Mouse (Mus musculus) thymus, adult 2 months (tissue): ENCODE data around the gene Phospho1. TPM values are rescaled to one million over a fixed set of nuclear protein-coding genes. Genes with fewer than 3 reads are reported as not detected.

Source experiments
- DNase-seq: peaks from one replicate; pipeline ENCODE4 v3.0.0; 2021
- H3K27ac ChIP-seq: fragments of 200-500 bp; 2 replicates; pipeline ENCODE4 v1.5.1; 2012; ENCODE audit warnings: low read length, control low read depth; ENCODE audit not compliant: control insufficient read depth, insufficient read depth
- H3K27me3 ChIP-seq: fragments of 200-500 bp; 2 replicates; pipeline ENCODE4 v1.6.1; 2012; ENCODE audit warnings: mild to moderate bottlenecking, low read length, moderate library complexity, mixed read lengths; ENCODE audit not compliant: control insufficient read depth, insufficient read depth
- H3K36me3 ChIP-seq: fragments of 200-500 bp; 2 replicates; pipeline ENCODE4 v1.6.1; 2012; ENCODE audit warnings: mild to moderate bottlenecking, low read length, moderate library complexity; ENCODE audit not compliant: control insufficient read depth, insufficient read depth
- H3K4me1 ChIP-seq: fragments of 200-500 bp; replicated peaks from 2 replicates; pipeline ENCODE4 v1.6.1; 2012; ENCODE audit warnings: low read length; ENCODE audit not compliant: control insufficient read depth, insufficient read depth
- H3K4me3 ChIP-seq: fragments of 200-500 bp; 2 replicates; pipeline ENCODE4 v1.5.1; 2012; ENCODE audit warnings: mild to moderate bottlenecking, low read length, control low read depth, moderate library complexity; ENCODE audit not compliant: control insufficient read depth, insufficient read depth
- CTCF ChIP-seq: fragments of 200-500 bp; IDR thresholded peaks from 2 replicates; pipeline ENCODE4 v1.5.1; 2012; ENCODE audit warnings: mild to moderate bottlenecking, control low read depth, low read length, moderate library complexity, borderline replicate concordance; ENCODE audit not compliant: control insufficient read depth, poor library complexity, insufficient read depth; ENCODE audit errors: extremely low read depth
- POLR2A ChIP-seq: fragments of 200-500 bp; IDR thresholded peaks from 2 replicates; pipeline ENCODE4 v1.6.1; 2012; ENCODE audit warnings: mild to moderate bottlenecking, low read length, control low read depth, moderate library complexity; ENCODE audit not compliant: control insufficient read depth, poor library complexity, insufficient read depth; ENCODE audit errors: extremely low read depth
- WGBS: fragments of 180-500 bp; shearing (Covaris S2); methylation state at CpG from one replicate; pipeline ENCODE4 v1.1.7; 2018; 5-methylcytosine and 5-hydroxymethylcytosine counted together
- polyA plus RNA-seq: library from polyadenylated mRNA; depleted of rRNA; stranded (reverse); fragments of >200 nt; gene quantifications from 2 replicates; pipeline ENCODE4 v1.2.3, GENCODE M21; 2012

Phospho1 gene
- polyA plus RNA-seq, 1 experiment, result 24.9 TPM

DNA sequence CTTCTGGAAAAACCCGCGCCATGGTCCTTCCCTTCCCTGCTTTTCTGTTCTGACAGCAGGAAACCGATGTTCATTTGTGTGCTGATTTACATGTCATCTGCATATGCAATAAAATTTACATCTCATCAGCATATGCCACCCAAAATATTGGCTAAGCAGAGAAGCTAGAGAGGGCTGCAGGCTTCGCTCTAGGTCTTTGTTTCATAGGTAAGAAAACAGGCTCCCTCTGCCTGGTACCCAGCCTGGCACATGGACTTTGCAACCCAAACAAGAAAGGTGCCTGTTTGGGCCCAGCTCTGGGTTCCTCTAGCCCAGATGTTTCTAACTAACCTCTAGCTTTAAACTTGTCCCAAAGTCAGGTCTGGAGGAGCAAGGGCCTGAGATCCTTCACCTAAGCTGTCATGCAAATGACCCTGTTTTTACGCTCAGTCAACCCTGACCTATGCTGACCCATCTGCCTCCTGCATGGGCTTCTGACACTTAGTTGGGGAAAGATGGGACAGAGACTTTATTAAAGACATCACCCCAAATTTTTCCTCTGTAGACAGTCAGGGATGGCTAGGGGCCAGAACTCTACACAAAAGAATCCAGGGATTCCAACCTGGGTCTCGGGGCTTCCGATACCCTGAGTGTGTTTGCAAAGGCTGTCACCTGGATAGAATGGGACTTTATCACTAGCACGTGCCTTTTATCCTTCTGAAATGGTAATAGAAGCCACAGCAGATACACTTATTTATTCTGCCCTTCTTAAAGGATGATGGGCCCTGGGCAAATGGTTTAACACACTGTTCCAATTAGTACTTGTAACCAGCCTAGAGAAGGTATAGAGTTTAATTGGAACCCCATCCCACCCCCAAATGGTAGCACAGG lies 14.9 kb downstream of the Phospho1 start:
- DNase-seq, result no peak
- 59% methylated on average over 8 of the region's 8 CpGs for WGBS
- Histone ChIP-seq H3K36me3 (peaks cover 16% of the 10 kb centered on the region), H3K4me3 (peak overlapping the region; percentile 40), H3K27me3 (no peaks in the 10 kb centered on the region), H3K4me1 (peaks cover 64% of the 10 kb centered on the region), H3K27ac (peak overlapping the region; percentile 61)
- TF ChIP-seq POLR2A, result no peak
- no peak for TF ChIP-seq CTCF

DNA sequence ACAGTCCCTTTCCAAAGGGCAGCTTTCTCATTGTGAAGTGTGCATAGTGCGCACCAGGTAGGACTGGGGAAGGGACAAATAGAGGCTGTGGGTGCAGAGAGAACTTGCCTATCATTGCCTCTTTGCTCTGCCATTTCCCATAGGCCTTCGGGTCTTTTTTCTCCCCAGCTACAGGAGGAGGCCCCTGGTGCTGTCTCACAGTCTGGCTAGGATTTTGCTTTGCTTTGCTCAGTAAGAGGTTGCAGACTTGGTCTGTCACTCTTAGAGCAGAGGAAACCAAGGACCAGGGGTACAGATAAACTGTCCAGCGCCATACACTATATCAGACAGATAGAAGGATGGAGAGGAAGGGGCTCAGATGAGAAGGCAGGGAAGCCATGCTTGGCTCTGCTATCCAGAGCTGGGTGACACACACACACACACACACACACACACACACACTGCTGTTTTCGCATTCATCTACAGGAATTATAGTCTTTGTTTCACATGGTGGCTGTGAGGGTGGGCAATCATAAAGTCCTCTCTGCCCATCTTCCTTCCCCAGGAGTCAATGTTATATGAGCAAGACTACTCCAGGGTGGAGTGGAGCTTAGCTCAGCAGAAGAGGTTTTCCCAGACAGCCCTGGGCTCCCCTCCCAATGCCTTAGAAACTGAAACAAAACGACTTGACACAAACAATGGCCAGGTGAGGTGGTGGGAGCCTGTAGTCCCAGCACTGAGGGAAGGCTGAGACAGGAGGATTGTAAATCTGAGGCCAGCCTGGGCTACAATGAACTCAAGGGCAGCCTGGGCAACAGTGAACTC lies 16.6 kb downstream of the Phospho1 start:
- H3K27me3 ChIP-seq, result no peaks in the 10 kb centered on the region
- H3K36me3 ChIP-seq, result peaks cover 11% of the 10 kb centered on the region; the same call in 1 of the 2 replicates
- H3K4me1 ChIP-seq, result peaks cover 66% of the 10 kb centered on the region
- TF ChIP-seq CTCF (no peak), POLR2A (no peak)
- no peak for DNase-seq
- peak overlapping the region; percentile 81 for H3K4me3 ChIP-seq
- 32% methylated on average over 5 of the region's 5 CpGs for WGBS
- H3K27ac ChIP-seq, result peak overlapping the region; percentile 92

DNA sequence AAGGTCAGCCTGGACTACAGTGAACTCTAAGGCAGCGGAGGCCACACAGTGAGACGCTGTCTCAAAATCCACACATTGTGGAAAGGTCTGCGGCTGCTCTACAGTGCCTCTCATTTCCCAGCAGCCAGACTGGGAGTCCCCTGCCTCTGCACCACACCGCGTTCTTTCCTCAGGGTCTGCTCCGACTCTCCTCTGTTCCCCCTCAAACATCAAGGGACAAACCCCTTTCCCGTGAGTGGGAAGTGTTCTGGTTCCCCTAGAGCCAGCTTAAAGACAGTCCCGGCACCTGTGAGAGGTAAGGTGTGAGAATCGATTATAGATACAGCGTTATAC lies 17.2 kb downstream of the Phospho1 start:
- Histone ChIP-seq H3K4me1 (peaks cover 60% of the 10 kb centered on the region), H3K27ac (peak overlapping the region; percentile 92), H3K4me3 (peak overlapping the region; percentile 81), H3K36me3 (peaks cover 6% of the 10 kb centered on the region; the same call in 1 of the 2 replicates), H3K27me3 (no peaks in the 10 kb centered on the region)
- peak; percentile 42 for DNase-seq
- TF ChIP-seq POLR2A, result no peak
- WGBS, result 3% methylated on average over 10 of the region's 10 CpGs

DNA sequence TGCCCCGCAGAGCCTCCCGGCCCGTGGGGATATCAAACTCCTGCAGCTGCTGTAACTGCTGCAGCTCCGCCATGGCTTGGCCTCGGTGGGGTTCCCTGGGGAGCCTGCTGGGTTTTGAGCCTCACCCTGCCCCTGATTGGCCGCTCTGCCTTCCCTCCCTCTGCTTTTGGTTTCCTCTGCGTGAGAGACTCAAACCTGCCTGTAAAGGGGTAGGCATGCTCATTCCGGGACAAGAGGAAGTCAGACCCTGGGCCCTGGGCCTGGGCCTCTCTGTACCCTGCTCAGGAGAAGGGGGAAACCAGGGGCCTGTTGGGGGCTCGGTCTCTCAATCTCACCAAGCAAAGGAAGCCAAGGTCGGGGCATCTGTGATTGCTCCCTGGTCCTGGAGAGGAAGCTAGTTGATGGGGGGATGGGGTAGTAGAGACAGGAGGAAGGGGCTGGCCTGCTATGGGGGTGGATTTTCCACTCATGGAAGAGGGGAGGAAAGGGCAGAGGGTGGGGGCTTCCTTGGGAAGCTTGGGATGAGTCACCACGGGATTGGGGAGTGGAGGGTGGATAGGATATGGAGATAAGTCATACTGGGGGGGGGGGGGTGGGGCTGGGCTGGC lies 17.9 kb downstream of the Phospho1 start, which contains the start of gene Abi3:
Gene Abi3, minus strand, starts transcription at position 403 of the 608 bp plus-strand sequence.
- no peaks in the 10 kb centered on the region for H3K36me3 ChIP-seq
- TF ChIP-seq POLR2A, result peak; percentile 98
- 0 out of 2 replicates have a peak, but pooled peaks have one; percentile 49 for TF ChIP-seq CTCF
- WGBS, result under 1% methylated on average over 11 of the region's 11 CpGs
- peak within 1 kb of the TSS; percentile 81 for H3K4me3 ChIP-seq
- no peaks in the 10 kb centered on the region for H3K27me3 ChIP-seq
- DNase-seq, result peak; percentile 87
- H3K4me1 ChIP-seq, result peaks cover 54% of the 10 kb centered on the region
- peak within 1 kb of the TSS; percentile 92 for H3K27ac ChIP-seq

DNA sequence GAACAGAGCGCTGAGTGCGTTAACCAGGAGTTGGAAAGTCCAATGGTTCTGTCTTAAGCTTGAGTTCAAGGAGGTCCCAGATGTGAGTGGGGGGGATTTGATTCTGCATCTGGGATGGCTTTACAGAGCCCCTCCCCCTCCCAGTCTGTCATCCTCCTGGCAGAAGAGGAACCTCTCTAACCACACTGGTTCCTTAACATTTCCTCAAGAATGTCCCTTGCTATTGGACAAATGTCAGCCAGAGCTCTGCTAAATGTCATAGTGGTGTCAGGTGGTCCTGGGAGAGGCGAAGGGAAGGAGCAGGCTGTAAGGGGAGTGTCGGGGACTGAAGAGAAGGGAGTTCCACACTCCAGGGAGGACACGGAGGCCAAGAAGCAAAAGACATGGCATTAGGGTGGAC lies 18.7 kb downstream of the Phospho1 start:
- 69% methylated on average over 5 of the region's 5 CpGs for WGBS
- 0 out of 2 replicates have a peak overlapping the region, but pooled peaks have one; percentile 7 for H3K4me3 ChIP-seq
- H3K36me3 ChIP-seq, result no peaks in the 10 kb centered on the region
- no peaks in the 10 kb centered on the region for H3K27me3 ChIP-seq
- TF ChIP-seq POLR2A (no peak), CTCF (no peak)
- peak; percentile 27 for DNase-seq
- H3K4me1 ChIP-seq, result peaks cover 48% of the 10 kb centered on the region
- H3K27ac ChIP-seq, result peak overlapping the region; percentile 92; the same call in 1 of the 2 replicates

DNA sequence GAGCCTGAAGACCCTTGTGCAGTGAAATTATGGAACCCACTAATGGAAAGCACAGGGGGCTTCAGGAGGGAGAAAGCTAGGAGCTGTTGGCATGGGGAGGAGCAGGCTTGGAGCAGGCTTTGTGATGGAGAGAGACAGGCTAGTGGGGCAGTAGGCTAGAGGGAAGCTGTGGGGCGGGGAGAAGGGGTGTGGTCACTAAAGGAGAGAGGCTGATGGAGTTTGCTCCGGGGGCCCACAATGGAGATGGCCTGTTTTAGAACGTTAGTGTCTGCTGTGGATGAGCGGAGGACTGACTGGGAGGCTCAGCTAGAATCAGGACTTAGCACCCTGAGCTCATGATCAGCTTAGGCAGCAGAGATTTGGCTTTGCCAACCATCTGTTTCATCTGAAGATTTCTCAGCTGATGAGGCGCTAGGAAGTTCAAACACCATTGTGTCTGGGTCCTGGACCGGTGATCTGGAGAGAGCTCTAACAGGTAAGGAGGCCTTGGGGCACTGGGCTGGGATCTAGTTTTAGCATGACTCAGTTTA lies 19.2 kb downstream of the Phospho1 start:
- WGBS, result 66% methylated on average over 6 of the region's 6 CpGs
- no peaks in the 10 kb centered on the region for H3K27me3 ChIP-seq
- no peaks in the 10 kb centered on the region for H3K36me3 ChIP-seq
- H3K4me3 ChIP-seq, result no peak overlapping the region
- TF ChIP-seq CTCF (no peak), POLR2A (no peak)
- no peak for DNase-seq
- H3K27ac ChIP-seq, result no peak overlapping the region
- H3K4me1 ChIP-seq, result peaks cover 43% of the 10 kb centered on the region

DNA sequence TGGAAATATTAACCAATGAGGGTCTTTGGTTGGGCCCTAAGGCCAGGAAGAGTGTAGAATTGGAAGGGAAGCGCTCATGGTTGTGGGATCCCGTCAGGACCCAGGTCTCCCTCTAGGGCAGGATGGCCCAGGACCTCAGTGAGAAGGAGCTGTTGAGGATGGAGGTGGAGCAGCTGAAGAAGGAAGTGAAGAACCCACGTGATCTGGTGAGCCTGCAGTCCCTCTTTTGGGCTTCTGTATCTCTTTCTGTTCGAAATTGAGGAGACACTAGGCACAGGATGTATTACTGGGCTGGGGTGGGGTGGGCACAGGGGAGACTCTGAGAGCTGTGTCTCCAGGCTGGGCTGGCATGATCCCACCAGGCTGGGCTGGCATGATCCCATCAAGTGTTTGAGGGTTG lies 20.6 kb downstream of the Phospho1 start:
- no peaks in the 10 kb centered on the region for H3K27me3 ChIP-seq
- no peaks in the 10 kb centered on the region for H3K36me3 ChIP-seq
- no peak overlapping the region for H3K4me3 ChIP-seq
- no peak overlapping the region for H3K27ac ChIP-seq
- H3K4me1 ChIP-seq, result peaks cover 34% of the 10 kb centered on the region
- DNase-seq, result no peak
- TF ChIP-seq CTCF (no peak), POLR2A (no peak)
- 37% methylated on average over 4 of the region's 4 CpGs for WGBS
